22 mouse cellular contexts compared by ENCODE assay signal in the genomic region with DNA sequence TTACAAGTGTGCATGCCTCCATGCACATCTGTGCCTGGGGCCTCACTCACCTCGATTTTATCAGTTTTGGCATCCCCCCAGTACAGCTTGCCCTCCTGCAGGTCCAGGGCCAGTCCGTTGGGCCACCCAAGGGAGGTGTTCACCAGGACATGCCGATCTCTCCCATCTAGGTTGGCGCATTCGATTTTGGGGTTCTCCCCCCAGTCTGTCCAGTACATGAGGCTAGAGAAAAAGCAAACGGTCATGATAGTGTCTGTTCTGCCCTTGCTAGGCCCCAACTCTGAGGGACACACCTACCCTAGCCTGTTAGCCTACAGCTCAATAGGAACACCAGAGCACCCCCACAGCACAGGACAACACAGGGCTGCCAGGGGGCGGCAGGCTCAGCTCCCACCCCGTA. TPM values are rescaled to one million over a fixed set of nuclear protein-coding genes. Genes with fewer than 3 reads are reported as not detected.
DNase-seq lines count a peak whose midpoint lies in the region; ATAC-seq and TF ChIP-seq lines count a peak whose summit lies in the region.
"Had no signal": no experiment of that assay in that cellular context is flagged by ENCODE, and none has a peak within 500 bp of the region (broad histone marks: within the 10 kb centered on the region; RNA-seq: fewer than 3 reads in every experiment).

No protein-coding gene starts in this region.

- H3K4me2 ChIP-seq in embryonic facial prominence, embryonic 13.5 days, result no peak overlapping the region
- no peak overlapping the region for H3K4me2 ChIP-seq in hindbrain, embryonic 13.5 days
- no peak overlapping the region for H3K4me2 ChIP-seq in hindbrain, postnatal 0 days (ENCODE audit: low read depth, low read length)
- no peak overlapping the region for H3K4me2 ChIP-seq in stomach, postnatal 0 days (replicated peaks; ENCODE audit: low read depth)

- 0 out of 2 replicates have a peak overlapping the region, but pooled peaks have one; percentile 16 for H3K9ac ChIP-seq in embryonic facial prominence, embryonic 13.5 days
- peak overlapping the region; percentile 2; the same call in 1 of the 2 replicates for H3K9ac ChIP-seq in hindbrain, embryonic 13.5 days
- H3K9ac ChIP-seq in hindbrain, postnatal 0 days (replicated peaks; ENCODE audit: low read length), result no peak overlapping the region
- H3K9ac ChIP-seq in stomach, postnatal 0 days (ENCODE audit: low read length), result peak overlapping the region; percentile 8; the same call in 1 of the 2 replicates

- no peaks in the 10 kb centered on the region for H3K4me1 ChIP-seq in embryonic facial prominence, embryonic 13.5 days
- peaks cover 11% of the 10 kb centered on the region for H3K4me1 ChIP-seq in embryonic facial prominence, embryonic 10.5 days
- H3K4me1 ChIP-seq in heart, embryonic 10.5 days, result peaks cover 16% of the 10 kb centered on the region; the same call in 1 of the 2 replicates
- 0 out of 2 replicates have a peak, but pooled peaks cover 5% of the 10 kb centered on the region for H3K4me1 ChIP-seq in hindbrain, embryonic 13.5 days (replicated peaks)
- H3K4me1 ChIP-seq in hindbrain, postnatal 0 days (ENCODE audit: insufficient read depth, low read length), result no peaks in the 10 kb centered on the region
- H3K4me1 ChIP-seq in stomach, postnatal 0 days (replicated peaks; ENCODE audit: control insufficient read depth, insufficient read depth), result no peaks in the 10 kb centered on the region

- H3K4me3 ChIP-seq in embryonic facial prominence, embryonic 13.5 days, result no peak overlapping the region
- no peak overlapping the region for H3K4me3 ChIP-seq in embryonic facial prominence, embryonic 10.5 days
- H3K4me3 ChIP-seq in heart, embryonic 10.5 days, result no peak overlapping the region
- no peak overlapping the region for H3K4me3 ChIP-seq in hindbrain, embryonic 13.5 days
- no peak overlapping the region for H3K4me3 ChIP-seq in hindbrain, postnatal 0 days (ENCODE audit: low read length)
- no peak overlapping the region for H3K4me3 ChIP-seq in stomach, postnatal 0 days (ENCODE audit: low read depth, low read length)

- no peak overlapping the region for H3K27ac ChIP-seq in embryonic facial prominence, embryonic 13.5 days
- no peak overlapping the region for H3K27ac ChIP-seq in embryonic facial prominence, embryonic 10.5 days (replicated peaks)
- no peak overlapping the region for H3K27ac ChIP-seq in heart, embryonic 10.5 days
- no peak overlapping the region for H3K27ac ChIP-seq in hindbrain, embryonic 13.5 days
- H3K27ac ChIP-seq in hindbrain, postnatal 0 days, result no peak overlapping the region
- no peak overlapping the region for H3K27ac ChIP-seq in stomach, postnatal 0 days (replicated peaks)

- no peak for TF ChIP-seq CTCF in hindbrain, postnatal 0 days (IDR thresholded peaks at IDR 0.05; ENCODE audit: low read depth)
- no peak for TF ChIP-seq CTCF in stomach, postnatal 0 days (IDR thresholded peaks at IDR 0.05; ENCODE audit: low read depth)

- WGBS in embryonic facial prominence, embryonic 13.5 days, result 87% methylated on average over 8 of the region's 8 CpGs
- 92% methylated on average over 8 of the region's 8 CpGs for WGBS in embryonic facial prominence, embryonic 10.5 days
- 87% methylated on average over 8 of the region's 8 CpGs for WGBS in heart, embryonic 10.5 days
- 89% methylated on average over 8 of the region's 8 CpGs for WGBS in hindbrain, embryonic 13.5 days
- WGBS in hindbrain, postnatal 0 days, result 86% methylated on average over 8 of the region's 8 CpGs
- 83% methylated on average over 8 of the region's 8 CpGs for WGBS in stomach, postnatal 0 days

- DNase-seq in embryonic facial prominence, embryonic 10.5 days (ENCODE audit: low spot score), result no peak
- peak; percentile 92 for DNase-seq in heart, adult 11 months
- no peak for DNase-seq in heart, embryonic 10.5 days (ENCODE audit: low spot score)
- no peak for DNase-seq in hindbrain, postnatal 0 days (ENCODE audit: low spot score)
- no peak for DNase-seq in stomach, postnatal 0 days (ENCODE audit: low spot score)
- no peak for DNase-seq in adrenal gland, adult 18-20 months (ENCODE audit: low spot score in 2 of 2)
- DNase-seq: adrenal gland, adult 2 months; adrenal gland, adult 8-10 months; adrenal gland, postnatal 10 days; adrenal gland, postnatal 14 days; adrenal gland, postnatal 25 days; adrenal gland, postnatal 36 days; B cell, adult 2 months; cerebellum, adult 11 months; cerebellum, adult 11-12 months; cerebellum, adult 18-20 months had no signal

- no peaks in the 10 kb centered on the region for H3K27me3 ChIP-seq in embryonic facial prominence, embryonic 13.5 days
- no peaks in the 10 kb centered on the region for H3K27me3 ChIP-seq in embryonic facial prominence, embryonic 10.5 days (replicated peaks; ENCODE audit: low read depth, poor library complexity, severe bottlenecking)
- no peaks in the 10 kb centered on the region for H3K27me3 ChIP-seq in heart, embryonic 10.5 days (ENCODE audit: insufficient read depth, poor library complexity, severe bottlenecking)
- H3K27me3 ChIP-seq in hindbrain, embryonic 13.5 days, result no peaks in the 10 kb centered on the region
- no peaks in the 10 kb centered on the region for H3K27me3 ChIP-seq in hindbrain, postnatal 0 days (ENCODE audit: insufficient read depth, low read length)
- no peaks in the 10 kb centered on the region for H3K27me3 ChIP-seq in stomach, postnatal 0 days (ENCODE audit: control insufficient read depth, insufficient read depth, low read length)
- H3K27me3 ChIP-seq: Patski had no signal

- ATAC-seq in embryonic facial prominence, embryonic 13.5 days (ENCODE audit: insufficient number of reproducible peaks, insufficient read depth, low FRiP score, low TSS enrichment, low read depth), result no peak
- no peak for ATAC-seq in hindbrain, embryonic 13.5 days (ENCODE audit: low FRiP score)
- ATAC-seq in hindbrain, postnatal 0 days, result no peak
- ATAC-seq in stomach, postnatal 0 days (ENCODE audit: low FRiP score, low TSS enrichment), result no peak
- ATAC-seq: activated CD4-positive, CD25-positive, alpha-beta regulatory T cell, adult 4 months; CD4-positive, CD25-positive, alpha-beta regulatory T cell, adult 4 months; Patski had no signal

- no peak for TF ChIP-seq EP300 in stomach, postnatal 0 days (optimal IDR thresholded peaks at IDR 0.05)

- H3K9me3 ChIP-seq in embryonic facial prominence, embryonic 13.5 days, result no peaks in the 10 kb centered on the region
- no peaks in the 10 kb centered on the region for H3K9me3 ChIP-seq in embryonic facial prominence, embryonic 10.5 days
- no peaks in the 10 kb centered on the region for H3K9me3 ChIP-seq in heart, embryonic 10.5 days
- no peaks in the 10 kb centered on the region for H3K9me3 ChIP-seq in hindbrain, embryonic 13.5 days
- no peaks in the 10 kb centered on the region for H3K9me3 ChIP-seq in hindbrain, postnatal 0 days (ENCODE audit: low read length)
- no peaks in the 10 kb centered on the region for H3K9me3 ChIP-seq in stomach, postnatal 0 days (ENCODE audit: control insufficient read depth, low read length)
- H3K9me3 ChIP-seq: G1E had no signal

- peaks cover 88% of the 10 kb centered on the region for H3K36me3 ChIP-seq in embryonic facial prominence, embryonic 13.5 days
- peaks cover 100% of the 10 kb centered on the region for H3K36me3 ChIP-seq in embryonic facial prominence, embryonic 10.5 days (replicated peaks)
- H3K36me3 ChIP-seq in heart, embryonic 10.5 days, result peaks cover 69% of the 10 kb centered on the region
- H3K36me3 ChIP-seq in hindbrain, embryonic 13.5 days, result peaks cover 10% of the 10 kb centered on the region; the same call in 1 of the 2 replicates
- H3K36me3 ChIP-seq in hindbrain, postnatal 0 days (ENCODE audit: insufficient read depth, low read length), result no peaks in the 10 kb centered on the region
- H3K36me3 ChIP-seq in stomach, postnatal 0 days (ENCODE audit: control insufficient read depth, insufficient read depth, low read length), result peaks cover 7% of the 10 kb centered on the region; the same call in 1 of the 2 replicates
- H3K36me3 ChIP-seq: G1E had no signal

RNA-seq across cellular contexts. Expression of gene Ppp6r3, which starts 52.7 kb away (rescaled TPM):
- 63.9 and 71.4 TPM in 2 replicates for polyA plus RNA-seq in embryonic facial prominence, embryonic 13.5 days (2015; fragmentation: Nextera tagmentation; extraction: Ambion mirVana)
- 70.6 and 73.9 TPM in 2 replicates for polyA plus RNA-seq in embryonic facial prominence, embryonic 10.5 days (2016; fragmentation: Nextera tagmentation; extraction: Ambion mirVana)
- 63.4 and 63.5 TPM in 2 replicates for polyA plus RNA-seq in heart, embryonic 10.5 days (2016; fragmentation: Nextera tagmentation; extraction: Ambion mirVana)
- 60.6 and 62.6 TPM in 2 replicates for polyA plus RNA-seq in hindbrain, embryonic 13.5 days (2015; fragmentation: Nextera tagmentation; extraction: Ambion mirVana)
- 81.7 and 97.8 TPM in 2 replicates for total RNA-seq in hindbrain, postnatal 0 days (2014; rRNA removed)
- polyA plus RNA-seq in hindbrain, postnatal 0 days (2015; fragmentation: Nextera tagmentation; extraction: Ambion mirVana), result 31.0 and 32.0 TPM in 2 replicates
- 18.6 and 20.5 TPM in 2 replicates for polyA plus RNA-seq in stomach, postnatal 0 days (2015; fragmentation: Nextera tagmentation; extraction: Ambion mirVana)
- total RNA-seq in adrenal gland, adult 18-20 months (2021), result 100 to 1,000 TPM in 1 of 2 experiments, 10 to 100 TPM in 1; 82.6 to 101 TPM

RNA-seq across cellular contexts. Expression of gene Lrp5, which starts 58.1 kb away (rescaled TPM):
- polyA plus RNA-seq in embryonic facial prominence, embryonic 13.5 days (2015; fragmentation: Nextera tagmentation; extraction: Ambion mirVana), result 7.3 and 7.9 TPM in 2 replicates
- polyA plus RNA-seq in embryonic facial prominence, embryonic 10.5 days (2016; fragmentation: Nextera tagmentation; extraction: Ambion mirVana), result 5.5 and 5.6 TPM in 2 replicates
- polyA plus RNA-seq in heart, embryonic 10.5 days (2016; fragmentation: Nextera tagmentation; extraction: Ambion mirVana), result 4.1 and 5.2 TPM in 2 replicates
- polyA plus RNA-seq in hindbrain, embryonic 13.5 days (2015; fragmentation: Nextera tagmentation; extraction: Ambion mirVana), result 1.4 and 2.0 TPM in 2 replicates
- 16.4 and 17.6 TPM in 2 replicates for total RNA-seq in hindbrain, postnatal 0 days (2014; rRNA removed)
- 0.69 and 1.1 TPM in 2 replicates for polyA plus RNA-seq in hindbrain, postnatal 0 days (2015; fragmentation: Nextera tagmentation; extraction: Ambion mirVana)
- polyA plus RNA-seq in stomach, postnatal 0 days (2015; fragmentation: Nextera tagmentation; extraction: Ambion mirVana), result 2.6 and 2.7 TPM in 2 replicates
- 100 to 1,000 TPM; 102 to 103 TPM for total RNA-seq in adrenal gland, adult 18-20 months (2021)
